Mouse (Mus musculus) C2C12 (cell line): Measurements from ENCODE around the gene Lyzl4.

ENCODE experiments used
- CTCF ChIP-seq: IDR thresholded peaks from one replicate; pipeline ENCODE4 v1.5.1; 2011; ENCODE audit not compliant: control insufficient read depth, insufficient read depth, insufficient read length
- USF1 ChIP-seq: IDR thresholded peaks from one replicate; pipeline ENCODE4 v1.6.1; 2011; ENCODE audit warnings: low read depth, mild to moderate bottlenecking, control low read depth, moderate library complexity

DNA sequence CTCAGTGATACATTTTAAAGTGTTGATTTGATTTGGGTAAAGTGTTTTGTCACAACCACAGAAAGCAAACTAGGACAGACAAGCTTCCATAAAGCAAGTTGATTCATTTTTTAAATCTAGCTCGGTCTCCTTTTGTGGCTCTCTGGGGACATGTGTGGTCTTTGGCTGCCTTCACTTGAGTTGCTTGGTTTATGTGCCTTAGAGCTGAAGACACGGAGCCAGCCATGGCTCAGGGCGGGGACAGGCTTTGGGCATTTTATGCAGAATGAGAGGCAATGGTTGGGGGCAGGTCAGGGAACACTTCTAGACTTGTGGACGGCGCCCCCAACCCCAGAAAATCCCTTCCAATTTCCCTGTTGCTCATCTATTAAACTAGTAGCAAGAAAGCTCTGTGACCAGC, 31.8 kb upstream of the Lyzl4 start:
- TF ChIP-seq CTCF (no peak), USF1 (no peak)
